Mouse (Mus musculus) hindbrain, postnatal 0 days (tissue): ENCODE results near the gene Cactin. TPM values are rescaled to one million over a fixed set of nuclear protein-coding genes. Genes with fewer than 3 reads are reported as not detected.

Experiments used
- ATAC-seq: fragments of 200-750 bp; cut with Nextera tagmentation; 2 replicates; pipeline ENCODE4 v1.8.0; 2017; ENCODE audit warnings: mild to moderate bottlenecking, moderate TSS enrichment, moderate library complexity
- DNase-seq: peaks from one replicate; pipeline ENCODE4 v3.0.0-alpha.2; 2015; ENCODE audit warnings: low spot score
- H3K27ac ChIP-seq: fragments of 300-500 bp; sonication (generic); 2 replicates; pipeline ENCODE4 v1.5.1; 2014; ENCODE audit warnings: mild to moderate bottlenecking
- H3K27me3 ChIP-seq: fragments of 300-500 bp; sonication (generic); 2 replicates; pipeline ENCODE4 v1.6.1; 2014; ENCODE audit warnings: low read length, mixed read lengths; ENCODE audit not compliant: insufficient read depth
- H3K36me3 ChIP-seq: fragments of 300-500 bp; sonication (generic); 2 replicates; pipeline ENCODE4 v1.6.1; 2014; ENCODE audit warnings: low read length, mixed read lengths; ENCODE audit not compliant: insufficient read depth
- H3K4me1 ChIP-seq: fragments of 300-500 bp; sonication (generic); 2 replicates; pipeline ENCODE4 v1.6.1; 2014; ENCODE audit warnings: antibody characterized with exemption, low read length, mixed read lengths; ENCODE audit not compliant: insufficient read depth
- H3K4me2 ChIP-seq: fragments of 300-500 bp; sonication (generic); 2 replicates; pipeline ENCODE4 v1.6.1; 2014; ENCODE audit warnings: low read depth, mild to moderate bottlenecking, low read length, moderate library complexity, mixed read lengths
- H3K4me3 ChIP-seq: fragments of 300-500 bp; sonication (generic); 2 replicates; pipeline ENCODE4 v1.5.1; 2014; ENCODE audit warnings: low read length
- H3K9ac ChIP-seq: fragments of 300-500 bp; sonication (generic); replicated peaks from 2 replicates; pipeline ENCODE4 v1.6.1; 2014; ENCODE audit warnings: mild to moderate bottlenecking, low read length, moderate library complexity, mixed read lengths
- H3K9me3 ChIP-seq: fragments of 300-500 bp; sonication (generic); 2 replicates; pipeline ENCODE4 v1.6.1; 2016; ENCODE audit warnings: low read length, mixed read lengths
- CTCF ChIP-seq: IDR thresholded peaks from 2 replicates; pipeline ENCODE4 v1.5.1; 2016; ENCODE audit warnings: antibody characterized with exemption, control low read depth, low read depth
- WGBS: fragments of 180-500 bp; shearing (Covaris S2); extraction: QIAGEN DNeasy Blood & Tissue Kit; methylation state at CpG from one replicate; pipeline ENCODE4 v1.1.7; 2014; 5-methylcytosine and 5-hydroxymethylcytosine counted together
- polyA plus RNA-seq: library from polyadenylated mRNA; unstranded; fragments of >200 nt; fragmentation: Nextera tagmentation; extraction: Ambion mirVana; gene quantifications from 2 replicates; pipeline ENCODE4 v1.2.1, GENCODE M21; 2015
- total RNA-seq: library from RNA; depleted of rRNA; stranded (reverse); fragments of >200 nt; gene quantifications from 2 replicates; pipeline ENCODE4 v1.2.3, GENCODE M21; 2014

The Cactin gene
- total and polyA plus RNA-seq, 2 experiments from 2014 or later: 20.2 to 24.3 TPM

- H3K9ac ChIP-seq: no peak overlapping the region
- H3K4me2 ChIP-seq: no peak overlapping the region
- WGBS: 71% methylated on average over 9 of the region's 9 CpGs
- no peaks in the 10 kb centered on the region for H3K9me3 ChIP-seq
- H3K27ac ChIP-seq: no peak overlapping the region
- no peak for TF ChIP-seq CTCF
- peaks cover 4% of the 10 kb centered on the region; the same call in 1 of the 2 replicates for H3K4me1 ChIP-seq
- no peak for ATAC-seq
- peaks cover 5% of the 10 kb centered on the region; the same call in 1 of the 2 replicates for H3K36me3 ChIP-seq
- DNase-seq: no peak
- no peaks in the 10 kb centered on the region for H3K27me3 ChIP-seq
- H3K4me3 ChIP-seq: no peak overlapping the region
These were observed 19.6 kb upstream of the Cactin start for GRCm38 (mm10) chr10:81301321-81301720.

DNA sequence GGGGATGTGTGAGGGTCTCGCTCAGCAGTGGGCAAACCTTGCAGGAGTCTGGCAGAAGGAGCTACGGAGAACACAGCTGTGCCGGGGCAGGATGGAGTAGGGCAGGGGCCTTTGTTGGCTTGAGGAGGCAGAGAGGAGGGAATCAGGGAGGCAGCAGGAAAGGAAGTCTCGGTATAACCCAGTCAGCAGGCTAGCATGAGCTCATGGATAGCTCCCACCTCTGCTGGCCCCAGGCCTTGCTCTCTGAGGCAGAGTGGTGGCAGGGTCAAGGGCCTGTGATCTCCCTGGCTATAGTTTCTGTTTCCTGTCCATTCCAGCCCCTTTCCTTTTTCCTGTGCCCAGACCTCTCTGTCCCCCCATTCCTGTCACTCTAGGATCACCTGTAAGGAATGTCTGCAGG is 18.6 kb upstream of the Cactin start:
- DNase-seq (no peak), ATAC-seq (no peak)
- no peak overlapping the region for H3K27ac ChIP-seq
- H3K9me3 ChIP-seq: no peaks in the 10 kb centered on the region
- WGBS: 47% methylated on average over 4 of the region's 4 CpGs
- no peaks in the 10 kb centered on the region for H3K27me3 ChIP-seq
- no peak overlapping the region for H3K9ac ChIP-seq
- TF ChIP-seq CTCF: no peak
- H3K36me3 ChIP-seq: peaks cover 15% of the 10 kb centered on the region
- no peak overlapping the region for H3K4me2 ChIP-seq
- H3K4me3 ChIP-seq: no peak overlapping the region
- peaks cover 4% of the 10 kb centered on the region; the same call in 1 of the 2 replicates for H3K4me1 ChIP-seq

DNA sequence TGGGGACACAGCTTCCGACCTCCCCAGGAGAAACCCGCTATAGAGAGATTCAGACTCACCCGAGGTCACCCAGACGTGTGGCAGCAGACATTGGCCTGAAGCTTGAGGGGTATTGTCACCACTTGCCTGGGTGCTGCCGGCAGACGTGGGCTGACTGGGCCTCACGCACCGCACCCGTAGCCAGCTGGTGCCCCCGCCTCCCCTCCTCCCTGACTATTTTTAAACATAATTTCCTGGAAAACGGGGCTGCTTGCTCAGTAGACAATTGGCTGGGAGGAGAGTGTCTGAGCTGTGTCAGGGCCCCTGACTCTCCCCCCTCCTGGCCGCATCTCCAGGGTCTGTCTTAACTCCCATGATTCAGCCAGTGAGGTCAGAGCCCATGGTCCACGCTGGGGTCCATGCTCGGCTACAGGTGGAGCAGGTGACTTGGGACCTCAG is 18.1 kb upstream of the Cactin start:
- 54% methylated on average over 13 of the region's 14 CpGs for WGBS
- Histone ChIP-seq H3K4me1 (peaks cover 4% of the 10 kb centered on the region; the same call in 1 of the 2 replicates), H3K9me3 (no peaks in the 10 kb centered on the region), H3K4me3 (no peak overlapping the region), H3K36me3 (peaks cover 20% of the 10 kb centered on the region), H3K27me3 (no peaks in the 10 kb centered on the region), H3K27ac (no peak overlapping the region), H3K9ac (no peak overlapping the region), H3K4me2 (no peak overlapping the region)
- ATAC-seq: no peak
- no peak for TF ChIP-seq CTCF
- no peak for DNase-seq

DNA sequence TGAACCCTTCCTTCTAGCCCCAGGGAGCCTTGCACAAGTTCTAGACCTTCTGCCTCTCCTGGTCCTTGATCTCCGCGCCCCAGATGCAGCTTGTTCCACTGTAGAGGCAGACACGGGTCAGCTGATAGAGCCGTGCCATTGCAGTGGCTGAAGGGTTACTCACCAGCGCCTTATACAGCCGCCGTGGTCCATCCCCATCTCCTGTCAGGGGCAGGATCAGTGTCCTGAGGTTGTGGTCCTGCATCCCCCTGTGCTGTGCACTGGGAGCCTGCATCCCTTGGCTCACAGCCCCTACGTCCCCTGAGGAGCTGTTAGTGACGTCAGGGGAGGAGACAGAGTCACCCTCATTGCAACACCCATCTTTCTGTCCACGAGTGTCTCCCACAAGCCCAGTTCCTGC is 17.6 kb upstream of the Cactin start:
- H3K9ac ChIP-seq: no peak overlapping the region
- DNase-seq: no peak
- 80% methylated on average over 10 of the region's 10 CpGs for WGBS
- no peak overlapping the region for H3K27ac ChIP-seq
- H3K9me3 ChIP-seq: no peaks in the 10 kb centered on the region
- no peak for ATAC-seq
- peaks cover 25% of the 10 kb centered on the region for H3K36me3 ChIP-seq
- no peaks in the 10 kb centered on the region for H3K27me3 ChIP-seq
- no peak for TF ChIP-seq CTCF
- peaks cover 4% of the 10 kb centered on the region; the same call in 1 of the 2 replicates for H3K4me1 ChIP-seq
- H3K4me3 ChIP-seq: no peak overlapping the region
- H3K4me2 ChIP-seq: no peak overlapping the region

GRCm38 (mm10) chr10:81303761-81304160 is 17.1 kb upstream of the Cactin start:
- Histone ChIP-seq H3K9me3 (no peaks in the 10 kb centered on the region), H3K4me3 (no peak overlapping the region), H3K4me1 (peaks cover 4% of the 10 kb centered on the region; the same call in 1 of the 2 replicates), H3K9ac (no peak overlapping the region), H3K4me2 (no peak overlapping the region), H3K27ac (no peak overlapping the region), H3K36me3 (peaks cover 28% of the 10 kb centered on the region), H3K27me3 (no peaks in the 10 kb centered on the region)
- TF ChIP-seq CTCF: no peak
- ATAC-seq: no peak
- WGBS: 81% methylated on average over 7 of the region's 7 CpGs
- no peak for DNase-seq

DNA sequence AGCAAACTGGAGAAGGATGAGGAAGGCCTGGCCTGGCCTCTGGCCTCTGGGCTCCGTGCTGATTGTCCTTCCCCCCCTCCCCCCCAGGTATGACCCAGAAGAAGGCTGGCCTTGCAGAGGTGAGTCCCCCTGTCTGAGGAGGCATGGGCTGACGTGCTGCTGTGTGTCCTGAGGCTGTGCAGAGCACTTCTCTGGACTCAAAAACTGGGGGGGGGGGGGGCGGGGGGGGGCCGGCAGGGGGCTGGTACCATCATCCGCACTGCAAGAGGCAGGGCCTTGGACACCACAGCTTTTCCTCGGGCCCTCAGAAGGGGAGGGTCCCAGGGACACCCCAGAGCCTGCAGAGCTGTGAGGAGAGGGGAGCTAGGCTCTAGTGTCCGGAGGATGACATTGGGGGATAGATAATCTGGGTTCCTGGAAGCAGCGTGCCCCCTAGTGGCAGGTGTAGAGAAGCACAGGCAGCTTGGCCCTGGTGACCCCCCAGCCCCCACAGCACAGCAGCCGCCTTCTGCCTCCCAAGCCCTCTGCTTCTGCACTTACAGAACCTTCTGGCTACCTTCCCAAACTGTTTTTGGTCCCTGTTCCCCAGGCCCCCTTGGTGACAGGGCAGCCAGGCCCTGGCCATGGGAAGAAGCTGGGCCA is 16.2 kb upstream of the Cactin start:
- H3K9me3 ChIP-seq: no peaks in the 10 kb centered on the region
- peak; percentile 86 for TF ChIP-seq CTCF
- WGBS: 19% methylated on average over 6 of the region's 9 CpGs
- no peak overlapping the region for H3K9ac ChIP-seq
- peaks cover 4% of the 10 kb centered on the region; the same call in 1 of the 2 replicates for H3K4me1 ChIP-seq
- peaks cover 36% of the 10 kb centered on the region for H3K36me3 ChIP-seq
- DNase-seq: peak; percentile 57
- no peak overlapping the region for H3K4me2 ChIP-seq
- H3K4me3 ChIP-seq: no peak overlapping the region
- ATAC-seq: peak; percentile 55; the same call in 1 of the 2 replicates
- H3K27me3 ChIP-seq: no peaks in the 10 kb centered on the region
- H3K27ac ChIP-seq: no peak overlapping the region

- H3K4me3 ChIP-seq: no peak overlapping the region
- H3K9ac ChIP-seq: no peak overlapping the region
- 93% methylated on average over 14 of the region's 14 CpGs for WGBS
- no peak overlapping the region for H3K27ac ChIP-seq
- DNase-seq: no peak
- no peaks in the 10 kb centered on the region for H3K9me3 ChIP-seq
- peaks cover 46% of the 10 kb centered on the region for H3K36me3 ChIP-seq
- H3K27me3 ChIP-seq: no peaks in the 10 kb centered on the region
- H3K4me1 ChIP-seq: no peaks in the 10 kb centered on the region
- no peak for ATAC-seq
- no peak overlapping the region for H3K4me2 ChIP-seq
- no peak for TF ChIP-seq CTCF
These were observed 15.2 kb upstream of the Cactin start for GRCm38 (mm10) chr10:81305663-81306062.
